Mouse (Mus musculus) embryo, embryonic 11.5 days (tissue): Measurements from ENCODE around the gene Vav3.

ENCODE experiments used
- DNase-seq: peaks from one replicate; pipeline ENCODE4 v3.0.0-alpha.2; 2012; ENCODE audit warnings: low read depth, low spot score

The Vav3 gene

GRCm38 (mm10) chr3:109352690-109353089 is 12.2 kb downstream of the Vav3 start:
- no peak for DNase-seq

- no peak for DNase-seq
Observed at GRCm38 (mm10) chr3:109353814-109354213, 13.4 kb downstream of the Vav3 start.

- no peak for DNase-seq
Observed at GRCm38 (mm10) chr3:109355158-109355557, 14.7 kb downstream of the Vav3 start.

GRCm38 (mm10) chr3:109360746-109361145 is 20.3 kb downstream of the Vav3 start:
- DNase-seq, result no peak

- DNase-seq, result no peak
Observed at GRCm38 (mm10) chr3:109361882-109362281, 21.4 kb downstream of the Vav3 start.

- DNase-seq, result no peak
Observed at GRCm38 (mm10) chr3:109362310-109362709, 21.9 kb downstream of the Vav3 start.

GRCm38 (mm10) chr3:109363522-109363921 is 23.1 kb downstream of the Vav3 start:
- no peak for DNase-seq

- no peak for DNase-seq
Observed at GRCm38 (mm10) chr3:109365875-109366274, 25.4 kb downstream of the Vav3 start.

GRCm38 (mm10) chr3:109366411-109366851 is 26.0 kb downstream of the Vav3 start:
- DNase-seq, result no peak

- no peak for DNase-seq
Observed at GRCm38 (mm10) chr3:109368383-109369289, 28.2 kb downstream of the Vav3 start.

GRCm38 (mm10) chr3:109371576-109371975 is 31.1 kb downstream of the Vav3 start:
- no peak for DNase-seq

- no peak for DNase-seq
Observed at GRCm38 (mm10) chr3:109372678-109373077, 32.2 kb downstream of the Vav3 start.

- DNase-seq, result no peak
Observed at GRCm38 (mm10) chr3:109378278-109378677, 37.8 kb downstream of the Vav3 start.

- no peak for DNase-seq
Observed at GRCm38 (mm10) chr3:109378684-109379083, 38.2 kb downstream of the Vav3 start.

GRCm38 (mm10) chr3:109388730-109389129 is 48.3 kb downstream of the Vav3 start:
- no peak for DNase-seq

- no peak for DNase-seq
Observed at GRCm38 (mm10) chr3:109401527-109401926, 61.1 kb downstream of the Vav3 start.

GRCm38 (mm10) chr3:109411294-109411693 is 70.8 kb downstream of the Vav3 start:
- DNase-seq, result no peak

- no peak for DNase-seq
Observed at GRCm38 (mm10) chr3:109420403-109420802, 80.0 kb downstream of the Vav3 start.

GRCm38 (mm10) chr3:109421019-109421418 is 80.6 kb downstream of the Vav3 start:
- no peak for DNase-seq

- DNase-seq, result no peak
Observed at GRCm38 (mm10) chr3:109423440-109424079, 83.1 kb downstream of the Vav3 start.

GRCm38 (mm10) chr3:109431285-109431684 is 90.8 kb downstream of the Vav3 start:
- no peak for DNase-seq

GRCm38 (mm10) chr3:109438552-109438951 is 98.1 kb downstream of the Vav3 start:
- DNase-seq, result no peak

- no peak for DNase-seq
Observed at GRCm38 (mm10) chr3:109439253-109439652, 98.8 kb downstream of the Vav3 start.
